Mouse (Mus musculus) brain, embryonic 14.5 days (tissue): ENCODE measurements at regions not wholly inside any gene's neighbourhood (a gene's known extent, or its start where the extent isn't known, plus 50 kb on each side); places are given as distances from the start of the nearest gene placed in this dataset.

Experiments
- CTCF ChIP-seq: fragments of 200-500 bp; IDR thresholded peaks from 2 replicates; pipeline ENCODE4 v1.5.1; 2012; ENCODE audit warnings: inconsistent platforms, mild to moderate bottlenecking, moderate library complexity, borderline replicate concordance; ENCODE audit not compliant: insufficient read depth, insufficient read length; ENCODE audit errors: extremely low read depth
- POLR2A ChIP-seq: fragments of 200-500 bp; IDR thresholded peaks from 2 replicates; pipeline ENCODE4 v1.6.1; 2012; ENCODE audit warnings: mild to moderate bottlenecking, inconsistent platforms, borderline replicate concordance; ENCODE audit not compliant: poor library complexity, insufficient read depth, insufficient read length, severe bottlenecking; ENCODE audit errors: extremely low read depth

DNA sequence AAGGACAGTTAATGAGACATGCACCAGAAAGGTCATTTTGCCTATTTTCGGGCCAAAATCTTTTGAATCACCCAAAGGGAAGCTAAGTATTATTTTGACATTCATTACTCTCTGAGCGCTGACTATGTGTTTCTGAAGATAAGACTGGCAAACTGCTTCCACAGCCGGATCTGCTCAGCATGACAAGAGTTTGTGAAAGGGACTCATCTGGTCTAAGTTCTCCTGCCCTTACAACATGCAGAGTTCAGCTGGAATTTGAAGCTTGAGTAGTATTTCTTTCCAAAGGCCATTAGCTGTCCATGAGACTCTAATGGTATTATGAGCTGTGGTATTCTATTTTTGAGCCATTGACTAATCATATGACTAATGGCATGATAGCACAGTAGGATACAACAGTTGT lies 932.1 kb downstream of the Olfm4 start:
- TF ChIP-seq POLR2A (no peak), CTCF (no peak)
